Mouse (Mus musculus) urinary bladder, postnatal 36 days (tissue): ENCODE measurements at regions not wholly inside any gene's neighbourhood (a gene's known extent, or its start where the extent isn't known, plus 50 kb on each side); places are given as distances from the start of the nearest gene placed in this dataset.
A peak's percentile ranks its signal among the peaks of the same experiment; 100 is the strongest.

Source experiments
- DNase-seq, 2 experiments: peaks; one replicate each; pipeline ENCODE4 v3.0.0; 2022; ENCODE audit warnings: low spot score in 2 of 2, mixed read lengths in 1 of 2

- DNase-seq: no peak
These were observed 80.7 kb upstream of the Gm9887 start for GRCm38 (mm10) chr12:69452986-69453385.

GRCm38 (mm10) chr12:69451110-69451509 is 78.9 kb upstream of the Gm9887 start:
- peak; percentile 35 to 39 for DNase-seq

GRCm38 (mm10) chr12:69447962-69448767 is 75.9 kb upstream of the Gm9887 start:
- DNase-seq: peak; percentile 46

- DNase-seq: no peak
These were observed 75.1 kb upstream of the Gm9887 start for GRCm38 (mm10) chr12:69447322-69447827.

GRCm38 (mm10) chr12:69446468-69447321 is 74.4 kb upstream of the Gm9887 start:
- DNase-seq: peak; percentile 67 to 82

GRCm38 (mm10) chr12:69446085-69446467 is 73.8 kb upstream of the Gm9887 start:
- no peak for DNase-seq

GRCm38 (mm10) chr12:69442321-69442720 is 70.1 kb upstream of the Gm9887 start:
- DNase-seq: no peak

GRCm38 (mm10) chr12:69441764-69442163 is 69.5 kb upstream of the Gm9887 start:
- DNase-seq: no peak

GRCm38 (mm10) chr12:69438271-69438670 is 66.0 kb upstream of the Gm9887 start:
- no peak for DNase-seq

- peak; percentile 45 to 70 for DNase-seq
These were observed 64.7 kb upstream of the Gm9887 start for GRCm38 (mm10) chr12:69436839-69437501.

GRCm38 (mm10) chr12:69434315-69434714 is 62.1 kb upstream of the Gm9887 start:
- no peak for DNase-seq

- DNase-seq: no peak
These were observed 59.8 kb upstream of the Gm9887 start for GRCm38 (mm10) chr12:69432086-69432485.

GRCm38 (mm10) chr12:69428108-69428507 is 55.9 kb upstream of the Gm9887 start:
- DNase-seq: no peak

- no peak for DNase-seq
These were observed 53.4 kb upstream of the Gm9887 start for GRCm38 (mm10) chr12:69425610-69426009.

GRCm38 (mm10) chr12:69424971-69425370 is 52.7 kb upstream of the Gm9887 start:
- no peak for DNase-seq
